Mouse (Mus musculus) liver, adult 2 months (tissue): Measurements from ENCODE around the gene Hecw2.

Source experiments
- CTCF ChIP-seq: fragments of 200-500 bp; IDR thresholded peaks from 2 replicates; pipeline ENCODE4 v1.5.1; 2011; ENCODE audit warnings: low read depth, low read length, control low read depth
- POLR2A ChIP-seq: fragments of 200-500 bp; IDR thresholded peaks from 2 replicates; pipeline ENCODE4 v1.6.1; 2011; ENCODE audit warnings: low read length, control low read depth; ENCODE audit not compliant: insufficient read depth; ENCODE audit errors: extremely low read depth

DNA sequence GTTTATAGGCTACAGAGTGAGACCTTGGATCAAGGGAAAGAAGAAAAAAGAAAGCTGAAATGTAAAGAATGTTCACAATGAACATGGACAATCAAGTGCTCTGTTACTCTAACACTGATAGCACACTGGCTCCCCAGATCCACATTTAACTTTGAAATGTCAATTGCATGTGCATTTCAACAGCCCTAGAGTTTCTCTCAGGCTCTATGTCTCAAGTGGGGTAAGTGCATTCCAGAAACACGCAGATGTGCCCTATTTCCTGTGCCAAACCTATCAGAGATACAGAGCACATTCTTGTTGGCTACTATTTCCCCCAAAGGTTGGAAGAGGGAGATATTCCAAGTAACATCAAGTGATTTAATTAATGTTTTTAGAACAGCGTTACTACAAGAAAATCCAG, 192.9 kb downstream of the Hecw2 start:
- TF ChIP-seq CTCF (no peak), POLR2A (no peak)
